Mouse (Mus musculus) natural killer cell, adult 2 months (primary cell): ENCODE results near the gene Dlgap1.

Experiments used
- DNase-seq, 2 experiments: peaks; one replicate each; pipeline ENCODE4 v3.0.0; 2022; ENCODE audit warnings: low spot score in 2 of 2

The Dlgap1 gene

GRCm38 (mm10) chr17:70172500-70173036 is 203.7 kb downstream of the Dlgap1 start:
- no peak for DNase-seq

- no peak for DNase-seq
These were observed 205.0 kb downstream of the Dlgap1 start for GRCm38 (mm10) chr17:70173916-70174315.

GRCm38 (mm10) chr17:70191228-70191627 is 222.4 kb downstream of the Dlgap1 start:
- DNase-seq = no peak

GRCm38 (mm10) chr17:70222891-70223290 is 254.0 kb downstream of the Dlgap1 start:
- DNase-seq = no peak

- no peak for DNase-seq
These were observed 278.5 kb downstream of the Dlgap1 start for GRCm38 (mm10) chr17:70247342-70247741.

GRCm38 (mm10) chr17:70248250-70248649 is 279.4 kb downstream of the Dlgap1 start:
- DNase-seq = no peak

GRCm38 (mm10) chr17:70252476-70252875 is 283.6 kb downstream of the Dlgap1 start:
- no peak for DNase-seq

- DNase-seq = no peak
These were observed 287.5 kb downstream of the Dlgap1 start for GRCm38 (mm10) chr17:70256371-70256770.

- no peak for DNase-seq
These were observed 294.3 kb downstream of the Dlgap1 start for GRCm38 (mm10) chr17:70263156-70263555.

- no peak for DNase-seq
These were observed 303.3 kb downstream of the Dlgap1 start for GRCm38 (mm10) chr17:70272125-70272524.

GRCm38 (mm10) chr17:70287708-70288107 is 318.8 kb downstream of the Dlgap1 start:
- no peak for DNase-seq

- DNase-seq = no peak
These were observed 325.2 kb downstream of the Dlgap1 start for GRCm38 (mm10) chr17:70294106-70294505.

GRCm38 (mm10) chr17:70301941-70302478 is 333.1 kb downstream of the Dlgap1 start:
- DNase-seq = no peak

GRCm38 (mm10) chr17:70302656-70303055 is 333.8 kb downstream of the Dlgap1 start:
- DNase-seq = no peak

GRCm38 (mm10) chr17:70305021-70305420 is 336.1 kb downstream of the Dlgap1 start:
- no peak for DNase-seq

- no peak for DNase-seq
These were observed 338.7 kb downstream of the Dlgap1 start for GRCm38 (mm10) chr17:70307418-70308176.

- no peak for DNase-seq
These were observed 339.7 kb downstream of the Dlgap1 start for GRCm38 (mm10) chr17:70308364-70309231.

GRCm38 (mm10) chr17:70316327-70316726 is 347.5 kb downstream of the Dlgap1 start:
- no peak for DNase-seq

- no peak for DNase-seq
These were observed 348.9 kb downstream of the Dlgap1 start for GRCm38 (mm10) chr17:70317779-70318178.

- DNase-seq = no peak
These were observed 353.1 kb downstream of the Dlgap1 start for GRCm38 (mm10) chr17:70321976-70322375.

- no peak for DNase-seq
These were observed 364.6 kb downstream of the Dlgap1 start for GRCm38 (mm10) chr17:70333440-70333839.

- no peak for DNase-seq
These were observed 365.3 kb downstream of the Dlgap1 start for GRCm38 (mm10) chr17:70334171-70334570.
